Mouse (Mus musculus) thymus, postnatal 25 days (tissue): ENCODE measurements around the gene Mypop.

Experiments used
- DNase-seq: peaks from one replicate; pipeline ENCODE4 v3.0.0; 2022

Gene Mypop

GRCm38 (mm10) chr7:18990601-18991295 lies at the start of gene Mypop:
Gene Mypop (plus strand): TSS chr7:18991245.
- peak; percentile 98 for DNase-seq

- no peak for DNase-seq
Observed at GRCm38 (mm10) chr7:18942376-18942775, 48.7 kb upstream of the Mypop start.

GRCm38 (mm10) chr7:18942815-18943214 lies 48.2 kb upstream of the Mypop start:
- no peak for DNase-seq

GRCm38 (mm10) chr7:18948151-18948550 lies 42.9 kb upstream of the Mypop start:
- no peak for DNase-seq

- no peak for DNase-seq
Observed at GRCm38 (mm10) chr7:18949781-18950522, 41.1 kb upstream of the Mypop start.

GRCm38 (mm10) chr7:18950523-18951315 lies 40.3 kb upstream of the Mypop start:
- DNase-seq, result no peak

- peak; percentile 27 for DNase-seq
Observed at GRCm38 (mm10) chr7:18951397-18951796, 39.6 kb upstream of the Mypop start.

GRCm38 (mm10) chr7:18957569-18958383 lies 33.3 kb upstream of the Mypop start:
- peak; percentile 11 for DNase-seq

- no peak for DNase-seq
Observed at GRCm38 (mm10) chr7:18958384-18958766, 32.7 kb upstream of the Mypop start.

- DNase-seq, result no peak
Observed at GRCm38 (mm10) chr7:18959446-18959845, 31.6 kb upstream of the Mypop start.

- no peak for DNase-seq
Observed at GRCm38 (mm10) chr7:18962171-18962792, 28.8 kb upstream of the Mypop start.

GRCm38 (mm10) chr7:18962795-18963194 lies 28.2 kb upstream of the Mypop start:
- no peak for DNase-seq

GRCm38 (mm10) chr7:18963294-18963843 lies 27.7 kb upstream of the Mypop start:
- DNase-seq, result no peak

- DNase-seq, result no peak
Observed at GRCm38 (mm10) chr7:18965312-18965711, 25.7 kb upstream of the Mypop start.

- DNase-seq, result no peak
Observed at GRCm38 (mm10) chr7:18967603-18968002, 23.4 kb upstream of the Mypop start.

- no peak for DNase-seq
Observed at GRCm38 (mm10) chr7:18970956-18971355, 20.1 kb upstream of the Mypop start.

GRCm38 (mm10) chr7:18978381-18978780 lies 12.7 kb upstream of the Mypop start:
- no peak for DNase-seq

- no peak for DNase-seq
Observed at GRCm38 (mm10) chr7:18986503-18986902, 4.5 kb upstream of the Mypop start.

- DNase-seq, result no peak
Observed at GRCm38 (mm10) chr7:18987100-18987499, 3.9 kb upstream of the Mypop start, which contains the start of gene Nanos2. Gene Nanos2 (plus strand): TSS chr7:18987400.

GRCm38 (mm10) chr7:18987747-18988146 lies 3.3 kb upstream of the Mypop start:
- no peak for DNase-seq

- no peak for DNase-seq
Observed at GRCm38 (mm10) chr7:18988780-18989179, 2.3 kb upstream of the Mypop start.

GRCm38 (mm10) chr7:18989995-18990394 lies 1.1 kb upstream of the Mypop start:
- no peak for DNase-seq
